Mouse (Mus musculus) megakaryocyte, embryonic 14.5 days (primary cell): Measurements from ENCODE around the gene Gm4924.

Experiments used
- FLI1 ChIP-seq: IDR thresholded peaks from 2 replicates; pipeline ENCODE4 v1.6.1; 2012; ENCODE audit warnings: low read length, inconsistent platforms, mixed read lengths
- GATA1 ChIP-seq: IDR thresholded peaks from 3 replicates; pipeline ENCODE4 v1.6.1; 2012; ENCODE audit warnings: mixed read lengths, low read length, inconsistent platforms, borderline replicate concordance

DNA sequence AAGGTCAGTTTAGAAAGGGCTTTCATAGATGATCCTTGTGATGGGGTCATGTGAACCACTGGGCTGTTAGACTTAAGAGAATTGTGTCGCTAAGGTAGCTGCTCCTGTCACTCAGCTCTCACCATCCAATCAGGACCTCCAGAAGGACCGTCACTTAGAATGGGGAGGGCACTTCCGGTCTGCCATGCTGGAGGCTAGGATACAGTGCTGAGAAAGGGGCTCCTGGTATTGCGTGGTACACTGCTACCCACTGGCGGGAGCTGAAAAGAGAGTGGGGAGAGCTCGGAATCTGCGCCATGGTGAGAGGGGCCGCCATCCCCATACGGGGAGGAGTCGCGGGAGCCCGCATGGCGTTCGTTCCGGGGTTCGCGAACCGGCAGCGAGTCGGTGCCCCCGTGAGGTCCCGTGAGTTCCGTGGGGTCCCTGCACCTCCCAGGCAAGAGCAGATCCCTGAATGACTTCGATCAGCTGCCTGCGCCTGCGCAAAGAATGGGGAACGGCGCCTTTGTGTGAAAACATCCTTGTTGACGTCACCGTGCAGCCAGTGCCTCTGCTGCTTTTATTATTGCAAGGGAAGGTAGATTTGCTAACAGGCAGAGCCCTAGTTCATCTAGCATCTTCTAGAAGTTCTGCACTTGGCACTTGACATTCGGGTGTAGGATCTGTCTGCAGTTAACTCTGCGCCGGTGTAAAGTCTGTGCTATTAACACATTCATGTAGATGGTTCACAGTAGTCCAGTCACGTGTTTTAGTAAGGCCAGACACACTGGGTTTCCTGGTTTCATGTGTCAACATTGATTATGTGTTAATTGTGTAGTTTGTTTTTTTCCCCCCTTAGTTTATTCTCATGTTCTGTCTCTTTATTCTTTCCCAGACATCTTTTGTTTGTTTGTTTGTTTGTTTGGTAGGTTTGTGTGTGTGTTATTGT, at the start of gene Gm4924:
- TF ChIP-seq GATA1 (no peak), FLI1 (peak; percentile 29; the same call in 1 of the 2 replicates)
